Mouse (Mus musculus): ENCODE measurements around the gene Lmo1. TPM values are rescaled to one million over a fixed set of nuclear protein-coding genes. Genes with fewer than 3 reads are reported as not detected.
"Not testable (repeated sequence)": the region's sequence is repeated elsewhere in the genome, so short reads cannot be mapped to it uniquely, and the experiment has no call there.

Lmo1 gene
- polyA plus RNA-seq, 1 experiment from 2014 or later: 73.2 TPM

DNA sequence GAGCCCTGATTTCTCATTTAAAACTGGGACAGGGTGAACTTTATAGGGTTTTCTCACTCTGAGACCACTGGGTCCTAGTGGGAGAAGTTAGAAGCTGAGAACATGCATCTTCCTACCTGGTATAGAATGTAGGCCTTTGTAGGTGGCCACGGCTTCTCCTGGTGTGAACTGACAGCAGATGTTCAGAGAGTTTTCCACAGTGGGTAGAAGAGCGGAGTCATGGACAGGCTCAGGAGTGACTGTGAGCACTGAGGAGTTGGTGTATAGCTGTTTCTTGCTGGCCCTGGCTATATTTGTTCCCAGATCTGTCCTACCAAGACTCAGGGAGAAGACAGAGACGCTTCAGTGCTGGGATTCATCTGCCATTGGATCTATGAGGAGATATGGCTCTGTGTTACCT is 73.8 kb downstream of the Lmo1 start:
- H3K4me1 ChIP-seq: no peaks in the 10 kb centered on the region
- no peak overlapping the region for H3K27ac ChIP-seq
- no peaks in the 10 kb centered on the region for H3K9me3 ChIP-seq
- no peak overlapping the region for H3K4me3 ChIP-seq
- H3K9ac ChIP-seq: no peak overlapping the region
- H3K27me3 ChIP-seq: no peaks in the 10 kb centered on the region
- no peaks in the 10 kb centered on the region for H3K36me3 ChIP-seq
- no peak for ATAC-seq (ENCODE audit: insufficient number of reproducible peaks, insufficient read depth, low FRiP score, low TSS enrichment, low read depth)
- 83% methylated on average over 3 of the region's 3 CpGs for WGBS
- no peak overlapping the region for H3K4me2 ChIP-seq

DNA sequence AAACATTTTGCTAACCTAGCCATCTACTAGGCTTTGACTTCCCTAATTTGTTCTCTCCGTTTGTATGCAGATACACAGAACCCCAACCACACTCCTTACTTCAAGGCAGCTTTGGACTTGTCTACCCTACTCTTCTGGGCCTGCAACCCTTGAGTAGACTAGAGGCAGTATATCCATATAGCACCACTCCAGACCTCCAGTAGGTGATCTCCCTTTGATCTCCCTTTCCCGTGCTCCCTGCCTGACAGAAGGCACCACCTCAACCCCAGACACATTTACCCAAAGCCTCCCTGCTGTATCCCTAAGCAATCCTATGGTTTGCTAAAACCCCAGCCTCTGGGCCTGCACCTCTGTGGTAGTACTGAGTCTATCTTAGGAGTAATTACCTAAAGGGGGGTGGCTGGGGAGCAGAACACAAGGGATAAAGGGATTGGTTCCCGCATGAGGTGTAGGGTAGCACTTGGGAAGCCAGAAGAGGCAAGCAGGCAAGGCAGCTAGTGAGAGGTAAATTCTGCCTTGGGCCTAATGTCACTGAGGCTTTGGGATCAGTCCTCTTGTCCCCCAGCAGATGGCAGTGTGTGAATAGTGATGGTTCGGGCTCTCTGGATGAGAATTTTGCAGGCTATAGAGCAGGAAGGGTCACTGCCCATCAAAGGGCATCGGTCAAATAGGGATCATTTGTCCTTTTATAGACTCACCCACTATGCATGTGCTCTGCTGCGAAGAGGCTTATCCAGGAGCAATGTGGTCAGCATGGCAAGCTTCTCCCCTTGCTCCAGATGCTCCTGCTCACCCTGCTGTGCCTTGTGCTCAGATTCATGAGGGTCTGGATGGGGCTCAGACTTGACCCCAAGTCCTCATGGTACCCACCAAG is 76.6 kb downstream of the Lmo1 start:
- 39% methylated on average over 6 of the region's 6 CpGs for WGBS
- ATAC-seq (ENCODE audit: insufficient number of reproducible peaks, insufficient read depth, low FRiP score, low TSS enrichment, low read depth): no peak; the same call in 1 of the 2 replicates

DNA sequence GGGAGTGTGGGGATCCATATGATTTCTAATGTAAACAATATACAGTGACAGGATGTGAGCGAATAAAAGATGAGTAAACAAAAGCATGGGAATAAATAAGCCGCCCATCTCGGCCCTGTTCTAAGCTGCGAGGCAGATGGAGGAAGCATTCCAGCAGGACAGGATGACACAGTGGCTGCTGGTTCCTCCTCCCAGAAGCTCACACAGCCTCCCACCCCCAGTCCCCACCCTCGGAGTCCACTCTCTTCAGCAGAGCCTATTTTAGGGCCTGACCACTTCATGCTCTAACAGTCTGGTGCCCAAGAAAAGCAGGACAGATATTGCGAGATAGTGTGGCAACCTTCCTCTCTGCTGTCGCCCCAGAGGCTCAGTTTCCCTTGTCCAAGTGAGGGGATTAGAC is 77.8 kb downstream of the Lmo1 start:
- no peaks in the 10 kb centered on the region for H3K36me3 ChIP-seq
- 82% methylated on average over 7 of the region's 7 CpGs for WGBS
- H3K27me3 ChIP-seq: no peaks in the 10 kb centered on the region
- H3K4me1 ChIP-seq: no peaks in the 10 kb centered on the region
- H3K9ac ChIP-seq: no peak overlapping the region
- no peaks in the 10 kb centered on the region for H3K9me3 ChIP-seq
- no peak overlapping the region for H3K4me2 ChIP-seq
- H3K4me3 ChIP-seq: no peak overlapping the region
- no peak overlapping the region for H3K27ac ChIP-seq
- no peak for ATAC-seq (ENCODE audit: insufficient number of reproducible peaks, insufficient read depth, low FRiP score, low TSS enrichment, low read depth)

More for the DNA sequence above, 76.6 kb downstream of the Lmo1 start:
- Histone ChIP-seq H3K27me3 (no peaks in the 10 kb centered on the region), H3K27ac (no peak overlapping the region), H3K9ac (no peak overlapping the region), H3K9me3 (no peaks in the 10 kb centered on the region), H3K4me3 (no peak overlapping the region), H3K4me1 (no peaks in the 10 kb centered on the region), H3K36me3 (no peaks in the 10 kb centered on the region), H3K4me2 (no peak overlapping the region)

DNA sequence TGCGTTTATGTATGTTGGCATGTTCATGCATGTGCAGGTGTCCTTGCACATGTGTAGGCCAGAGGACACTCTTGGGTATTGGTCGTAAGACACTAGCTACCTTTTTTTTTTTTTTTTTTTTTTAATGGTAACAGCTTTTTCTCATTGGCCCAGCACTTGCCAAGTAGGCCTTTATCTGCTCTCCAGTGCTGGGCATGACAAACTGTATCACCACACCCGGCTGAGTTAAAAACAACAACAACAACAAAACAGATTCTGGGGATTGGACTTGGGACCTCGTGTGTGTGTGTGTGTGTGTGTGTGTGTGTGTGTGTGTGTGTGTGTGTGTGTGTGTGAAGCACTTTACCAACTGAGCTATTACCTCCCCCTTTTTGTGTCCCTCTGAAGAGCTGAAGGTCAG is 78.4 kb downstream of the Lmo1 start:
- no peak overlapping the region for H3K27ac ChIP-seq
- no peak overlapping the region for H3K9ac ChIP-seq
- no peak overlapping the region for H3K4me2 ChIP-seq
- no peaks in the 10 kb centered on the region for H3K9me3 ChIP-seq
- no peaks in the 10 kb centered on the region for H3K36me3 ChIP-seq
- 74% methylated on average over 4 of the region's 4 CpGs for WGBS
- H3K27me3 ChIP-seq: no peaks in the 10 kb centered on the region
- no peak for ATAC-seq (ENCODE audit: insufficient number of reproducible peaks, insufficient read depth, low FRiP score, low TSS enrichment, low read depth)
- H3K4me1 ChIP-seq: no peaks in the 10 kb centered on the region
- H3K4me3 ChIP-seq: no peak overlapping the region

DNA sequence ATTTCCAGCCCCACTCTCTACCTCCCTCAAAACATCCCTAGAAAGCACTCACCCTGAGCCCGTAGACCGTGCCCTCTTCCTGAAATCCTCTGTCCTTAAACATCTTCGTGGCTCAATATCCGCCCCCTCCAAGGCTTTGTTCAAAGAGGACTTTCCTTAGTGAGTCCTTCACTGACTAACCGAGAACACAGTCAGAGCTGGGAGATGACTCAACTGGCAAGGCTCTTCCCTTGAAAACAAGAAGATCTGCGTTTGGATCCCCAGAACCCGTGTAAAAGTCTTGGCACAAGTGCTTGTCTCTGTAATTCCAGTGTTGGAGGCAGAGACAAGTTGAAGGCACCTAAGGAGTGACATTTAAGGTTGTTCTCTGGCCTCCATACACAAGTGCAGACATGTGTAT is 80.7 kb downstream of the Lmo1 start:
- Histone ChIP-seq H3K9ac (no peak overlapping the region), H3K4me2 (no peak overlapping the region), H3K27ac (no peak overlapping the region), H3K36me3 (no peaks in the 10 kb centered on the region), H3K9me3 (no peaks in the 10 kb centered on the region), H3K4me3 (no peak overlapping the region), H3K27me3 (no peaks in the 10 kb centered on the region), H3K4me1 (no peaks in the 10 kb centered on the region)
- ATAC-seq (ENCODE audit: insufficient number of reproducible peaks, insufficient read depth, low FRiP score, low TSS enrichment, low read depth): no peak
- WGBS: no CpG with 5 or more reads among the region's 7 CpGs

DNA sequence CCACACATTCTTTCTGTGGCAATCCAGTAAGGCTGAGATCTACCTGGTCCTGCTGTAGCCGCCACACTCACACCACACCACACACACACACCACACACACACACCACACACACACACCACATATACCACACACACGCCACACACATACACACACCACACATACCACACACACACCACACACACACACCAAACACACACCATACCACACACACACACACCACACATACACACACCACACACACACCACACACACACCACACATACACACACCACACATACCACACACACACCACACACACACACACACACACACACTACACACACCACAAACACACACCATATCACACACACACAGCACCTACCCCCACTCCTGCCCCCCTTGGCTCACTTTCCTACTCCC is 83.7 kb downstream of the Lmo1 start:
- H3K9me3 ChIP-seq; H3K4me1 ChIP-seq; H3K27me3 ChIP-seq; H3K27ac ChIP-seq; H3K4me3 ChIP-seq; H3K9ac ChIP-seq; H3K4me2 ChIP-seq; H3K36me3 ChIP-seq; ATAC-seq (ENCODE audit: insufficient number of reproducible peaks, insufficient read depth, low FRiP score, low TSS enrichment, low read depth): not testable (repeated sequence)
- WGBS: no CpG with 5 or more reads among the region's 2 CpGs

Other genes with a start within 250 kb of the Lmo1 start
- 0.11 TPM in 2 replicates for gene Nlrp10, start 245.0 kb downstream of the Lmo1 start, polyA plus RNA-seq (2015; fragmentation: Nextera tagmentation; extraction: Ambion mirVana)
- 93.2 and 111 TPM in 2 replicates for gene Eif3f, start 240.8 kb downstream of the Lmo1 start, polyA plus RNA-seq (2015; fragmentation: Nextera tagmentation; extraction: Ambion mirVana)
- 3.9 and 4.3 TPM in 2 replicates for gene Tub, start 224.9 kb downstream of the Lmo1 start, polyA plus RNA-seq (2015; fragmentation: Nextera tagmentation; extraction: Ambion mirVana)
- gene Ric3, start 91.9 kb downstream of the Lmo1 start, polyA plus RNA-seq (2015; fragmentation: Nextera tagmentation; extraction: Ambion mirVana): 4.0 and 5.2 TPM in 2 replicates